8 mouse cellular contexts compared by ENCODE assay signal in genomic region chr10:62111207-62111576, GRCm38 (mm10). TPM values are rescaled to one million over a fixed set of nuclear protein-coding genes. Genes with fewer than 3 reads are reported as not detected.
DNase-seq lines count a peak whose midpoint lies in the region; ATAC-seq and TF ChIP-seq lines count a peak whose summit lies in the region.

No protein-coding gene starts in this region.

- ATAC-seq in neural tube, embryonic 11.5 days (ENCODE audit: insufficient read depth, low FRiP score, low TSS enrichment): no peak
- ATAC-seq in intestine, postnatal 0 days: no peak

- H3K27me3 ChIP-seq in neural tube, embryonic 11.5 days (ENCODE audit: control insufficient read depth, insufficient read depth, low read length): peaks cover 19% of the 10 kb centered on the region
- H3K27me3 ChIP-seq in intestine, postnatal 0 days (replicated peaks; ENCODE audit: control insufficient read depth, insufficient read depth, low read length): no peaks in the 10 kb centered on the region
- peaks cover 41% of the 10 kb centered on the region for H3K27me3 ChIP-seq in myocyte (ENCODE audit: control insufficient read depth, insufficient read depth, insufficient read length)

- WGBS in neural tube, embryonic 11.5 days: 44% methylated on average over 6 of the region's 6 CpGs
- 34% methylated on average over 6 of the region's 6 CpGs for WGBS in intestine, postnatal 0 days

- H3K4me2 ChIP-seq in neural tube, embryonic 11.5 days (ENCODE audit: low read depth): peak overlapping the region; percentile 86; the same call in 1 of the 2 replicates
- peak overlapping the region; percentile 95 for H3K4me2 ChIP-seq in intestine, postnatal 0 days (replicated peaks; ENCODE audit: low read depth)
- peak overlapping the region; percentile 42 for H3K4me2 ChIP-seq in myocyte (ENCODE audit: low read depth)

- TF ChIP-seq POLR2A in myocyte (IDR thresholded peaks at IDR 0.05; ENCODE audit: insufficient read length, low read depth): no peak

- no peaks in the 10 kb centered on the region for H3K36me3 ChIP-seq in neural tube, embryonic 11.5 days (ENCODE audit: control insufficient read depth, insufficient read depth, low read length)
- H3K36me3 ChIP-seq in intestine, postnatal 0 days (ENCODE audit: control insufficient read depth, insufficient read depth): no peaks in the 10 kb centered on the region
- no peaks in the 10 kb centered on the region for H3K36me3 ChIP-seq in myocyte (ENCODE audit: control insufficient read depth, insufficient read depth)

- H3K4me1 ChIP-seq in neural tube, embryonic 11.5 days (ENCODE audit: control insufficient read depth, insufficient read depth, low read length): no peaks in the 10 kb centered on the region; the same call in 1 of the 2 replicates
- H3K4me1 ChIP-seq in intestine, postnatal 0 days (replicated peaks; ENCODE audit: control insufficient read depth, insufficient read depth, low read length): no peaks in the 10 kb centered on the region

- no peak for TF ChIP-seq CTCF in intestine, postnatal 0 days (IDR thresholded peaks at IDR 0.05; ENCODE audit: low read depth)

- no peak overlapping the region for H3K9ac ChIP-seq in neural tube, embryonic 11.5 days (ENCODE audit: low read length)
- no peak overlapping the region for H3K9ac ChIP-seq in intestine, postnatal 0 days (ENCODE audit: low read depth, low read length)

- no peak overlapping the region for H3K27ac ChIP-seq in neural tube, embryonic 11.5 days (ENCODE audit: low read depth, low read length)
- H3K27ac ChIP-seq in intestine, postnatal 0 days (ENCODE audit: low read depth, low read length): no peak overlapping the region

- H3ac ChIP-seq in myocyte (ENCODE audit: control insufficient read depth, insufficient read length): peak overlapping the region; percentile 33

- peak; percentile 70 for DNase-seq in cerebellum, adult 11-12 months
- DNase-seq in cerebellum, adult 8-10 months: no peak
- DNase-seq in neural tube, embryonic 11.5 days (ENCODE audit: low spot score): no peak
- no peak for DNase-seq in neural tube, embryonic 10.5 days (ENCODE audit: extremely low spot score, low spot score)
- no peak for DNase-seq in adipocyte (ENCODE audit: low spot score)
- DNase-seq in spleen, postnatal 4 days (ENCODE audit: low spot score in 2 of 2): no peak

- H3K79me2 ChIP-seq in myocyte (ENCODE audit: control insufficient read depth, insufficient read depth): no peaks in the 10 kb centered on the region

- H3K4me3 ChIP-seq in neural tube, embryonic 11.5 days (ENCODE audit: low read depth, low read length): peak overlapping the region; percentile 59; the same call in 1 of the 2 replicates
- H3K4me3 ChIP-seq in intestine, postnatal 0 days (ENCODE audit: low read depth, low read length): peak overlapping the region; percentile 72
- H3K4me3 ChIP-seq in myocyte: no peak overlapping the region

- no peaks in the 10 kb centered on the region for H3K9me3 ChIP-seq in neural tube, embryonic 11.5 days (ENCODE audit: control insufficient read depth, low read length)
- H3K9me3 ChIP-seq in intestine, postnatal 0 days (ENCODE audit: control insufficient read depth): no peaks in the 10 kb centered on the region

TF ChIP-seq in myocyte, 11 proteins besides CTCF, POLR2A, EP300 and RAD21:
- TF ChIP-seq CEBPB (IDR thresholded peaks at IDR 0.05; ENCODE audit: insufficient read depth, poor library complexity, severe bottlenecking) (no peak), MAX (IDR thresholded peaks at IDR 0.05; ENCODE audit: low read depth) (no peak), E2F4 (IDR thresholded peaks at IDR 0.05; ENCODE audit: insufficient read depth) (no peak), MYOG (IDR thresholded peaks at IDR 0.05; ENCODE audit: control insufficient read depth in 1 of 3, insufficient read depth in 1 of 3, insufficient read length in 2 of 3, low read depth in 2 of 3) (no peak), REST (IDR thresholded peaks at IDR 0.05; ENCODE audit: insufficient read depth, insufficient read length) (no peak), MYOD1 (IDR thresholded peaks at IDR 0.05; ENCODE audit: control insufficient read depth in 1 of 3, insufficient read length in 2 of 3, low read depth in 2 of 3) (no peak), SRF (IDR thresholded peaks at IDR 0.05; ENCODE audit: control insufficient read depth, insufficient read length, low read depth) (no peak), POLR2AphosphoS2 (IDR thresholded peaks at IDR 0.05; ENCODE audit: insufficient read length, low read depth) (no peak), TCF12 (IDR thresholded peaks at IDR 0.05; ENCODE audit: insufficient read depth, poor library complexity, severe bottlenecking) (no peak), USF1 (IDR thresholded peaks at IDR 0.05; ENCODE audit: low read depth) (no peak)

RNA-seq across cellular contexts. Expression of gene Neurog3, which starts 21.7 kb away (rescaled TPM):
- 11.2 and 14.7 TPM in 2 replicates for polyA plus RNA-seq in neural tube, embryonic 11.5 days (2014; fragmentation: Nextera tagmentation; extraction: Ambion mirVana)
- polyA plus RNA-seq in intestine, postnatal 0 days (2015; fragmentation: Nextera tagmentation; extraction: Ambion mirVana): 1.4 and 1.5 TPM in 2 replicates
- polyA plus RNA-seq in myocyte (2012; fragmentation: generic; extraction: Trizol): not detected

RNA-seq across cellular contexts. Expression of gene Fam241b, which starts 32.5 kb away (rescaled TPM):
- polyA plus RNA-seq in neural tube, embryonic 11.5 days (2014; fragmentation: Nextera tagmentation; extraction: Ambion mirVana): 9.5 and 10.9 TPM in 2 replicates
- 46.2 and 47.3 TPM in 2 replicates for polyA plus RNA-seq in intestine, postnatal 0 days (2015; fragmentation: Nextera tagmentation; extraction: Ambion mirVana)
- polyA plus RNA-seq in myocyte (2012; fragmentation: generic; extraction: Trizol): 3.3 TPM

Comparison
In these comparisons a context has a peak if more than half of its experiments do, and no peak if none do; other contexts are left out.
1. H3K4me2 ChIP-seq: peak in every context shown above with its lines; median percentile 95 in intestine, postnatal 0 days; 86 in neural tube, embryonic 11.5 days; 42 in myocyte.